Mouse (Mus musculus): ENCODE measurements at regions not wholly inside any gene's neighbourhood (a gene's known extent, or its start where the extent isn't known, plus 50 kb on each side); places are given as distances from the start of the nearest gene placed in this dataset.
A peak's percentile ranks its signal among the peaks of the same experiment; 100 is the strongest.

GRCm38 (mm10) chr7:40751779-40752178 lies 146.3 kb upstream of the Vstm2b start:
- DNase-seq (ENCODE audit: low spot score in 2 of 2) = no peak

- DNase-seq (ENCODE audit: low spot score in 2 of 2) = no peak
Measured at GRCm38 (mm10) chr7:40752195-40752594, 145.9 kb upstream of the Vstm2b start.

GRCm38 (mm10) chr7:40753490-40753889 lies 144.6 kb upstream of the Vstm2b start:
- no peak for DNase-seq (ENCODE audit: low spot score in 2 of 2)

- peak; percentile 65 to 71 for DNase-seq (ENCODE audit: low spot score in 2 of 2)
Measured at GRCm38 (mm10) chr7:40762520-40762919, 135.6 kb upstream of the Vstm2b start.

GRCm38 (mm10) chr7:40766142-40766541 lies 132.0 kb upstream of the Vstm2b start:
- DNase-seq (ENCODE audit: low spot score in 2 of 2) = no peak

GRCm38 (mm10) chr7:40776220-40776619 lies 121.9 kb upstream of the Vstm2b start:
- DNase-seq (ENCODE audit: low spot score in 2 of 2) = no peak

GRCm38 (mm10) chr7:40784906-40785305 lies 113.2 kb upstream of the Vstm2b start:
- DNase-seq (ENCODE audit: low spot score in 2 of 2) = no peak

- DNase-seq (ENCODE audit: low spot score in 2 of 2) = no peak
Measured at GRCm38 (mm10) chr7:40786758-40787157, 111.4 kb upstream of the Vstm2b start.

- DNase-seq (ENCODE audit: low spot score in 2 of 2) = peak in 1 of 2 experiments; percentile 23
Measured at GRCm38 (mm10) chr7:40788486-40788885, 109.6 kb upstream of the Vstm2b start.

- no peak for DNase-seq (ENCODE audit: low spot score in 2 of 2)
Measured at GRCm38 (mm10) chr7:40794458-40795207, 103.5 kb upstream of the Vstm2b start.

- no peak for DNase-seq (ENCODE audit: low spot score in 2 of 2)
Measured at GRCm38 (mm10) chr7:40799794-40800193, 98.3 kb upstream of the Vstm2b start.

- DNase-seq (ENCODE audit: low spot score in 2 of 2) = no peak
Measured at GRCm38 (mm10) chr7:40801291-40801690, 96.8 kb upstream of the Vstm2b start.

- DNase-seq (ENCODE audit: low spot score in 2 of 2) = no peak
Measured at GRCm38 (mm10) chr7:40805211-40805610, 92.9 kb upstream of the Vstm2b start.

GRCm38 (mm10) chr7:40805866-40806265 lies 92.3 kb upstream of the Vstm2b start:
- DNase-seq (ENCODE audit: low spot score in 2 of 2) = no peak

GRCm38 (mm10) chr7:40812952-40813351 lies 85.2 kb upstream of the Vstm2b start:
- DNase-seq (ENCODE audit: low spot score in 2 of 2) = peak; percentile 55 to 64

GRCm38 (mm10) chr7:40825141-40825742 lies 72.9 kb upstream of the Vstm2b start:
- peak; percentile 47 to 73 for DNase-seq (ENCODE audit: low spot score in 2 of 2)

GRCm38 (mm10) chr7:40829526-40829925 lies 68.6 kb upstream of the Vstm2b start:
- DNase-seq (ENCODE audit: low spot score in 2 of 2) = no peak

GRCm38 (mm10) chr7:40831583-40831982 lies 66.5 kb upstream of the Vstm2b start:
- DNase-seq (ENCODE audit: low spot score in 2 of 2) = peak; percentile 11 to 25

- no peak for DNase-seq (ENCODE audit: low spot score in 2 of 2)
Measured at GRCm38 (mm10) chr7:40842344-40842992, 55.7 kb upstream of the Vstm2b start.

GRCm38 (mm10) chr7:40846512-40846911 lies 51.6 kb upstream of the Vstm2b start:
- DNase-seq (ENCODE audit: low spot score in 2 of 2) = no peak
